In the genomic region with DNA sequence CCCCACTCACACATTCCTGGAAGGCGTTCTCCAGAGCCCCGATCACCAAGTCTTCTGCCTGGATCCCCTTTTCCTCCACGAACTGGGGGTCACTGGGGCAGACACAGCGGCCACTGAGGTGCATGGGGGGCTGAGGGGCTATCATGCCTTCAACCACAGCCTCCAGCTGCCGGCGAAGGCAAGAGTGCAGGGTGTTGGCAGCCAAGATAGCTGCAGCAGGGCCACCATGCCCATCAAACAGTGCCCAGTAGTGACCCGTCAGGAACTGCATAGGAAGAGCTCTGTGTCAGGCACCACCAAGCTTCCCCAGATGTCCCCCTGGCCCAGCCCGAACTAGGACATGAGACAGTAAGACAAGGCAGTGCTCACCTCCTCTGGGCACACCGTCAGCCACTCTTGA, we compare ENCODE assay signal across 12 mouse cellular contexts. TPM values are rescaled to one million over a fixed set of nuclear protein-coding genes. Genes with fewer than 3 reads are reported as not detected.
DNase-seq lines count a peak whose midpoint lies in the region; ATAC-seq and TF ChIP-seq lines count a peak whose summit lies in the region.
"Had no signal": no experiment of that assay in that cellular context is flagged by ENCODE, and none has a peak within 500 bp of the region (broad histone marks: within the 10 kb centered on the region; RNA-seq: fewer than 3 reads in every experiment).

No protein-coding gene starts in this region.

- TF ChIP-seq EP300 in liver, postnatal 0 days (IDR thresholded peaks at IDR 0.05; ENCODE audit: low read depth): no peak

- peak; percentile 90 for DNase-seq in heart, adult 11 months
- no peak for DNase-seq in heart, postnatal 10 days
- DNase-seq in lung, embryonic 14.5 days: no peak
- no peak for DNase-seq in lung, postnatal 36 days
- no peak for DNase-seq in liver, postnatal 0 days
- DNase-seq in ovary, postnatal 10 days (ENCODE audit: low spot score): no peak
- no peak for DNase-seq in gastrocnemius, adult 18-20 months (ENCODE audit: low spot score)
- DNase-seq: adrenal gland, adult 8-10 months; lung, postnatal 10 days; thymus, adult 18-20 months had no signal

- peak overlapping the region; percentile 79 for H3K4me2 ChIP-seq in lung, embryonic 14.5 days
- H3K4me2 ChIP-seq in embryonic facial prominence, embryonic 13.5 days: peak overlapping the region; percentile 72; the same call in 1 of the 2 replicates
- peak overlapping the region; percentile 85 for H3K4me2 ChIP-seq in liver, postnatal 0 days (ENCODE audit: low read depth, low read length)

- TF ChIP-seq CTCF in lung, embryonic 14.5 days (IDR thresholded peaks at IDR 0.05; ENCODE audit: low read depth): no peak
- no peak for TF ChIP-seq CTCF in liver, postnatal 0 days (IDR thresholded peaks at IDR 0.05; ENCODE audit: low read depth)

- H3K9ac ChIP-seq in lung, embryonic 14.5 days: no peak overlapping the region
- H3K9ac ChIP-seq in embryonic facial prominence, embryonic 13.5 days: peak overlapping the region; percentile 86
- no peak overlapping the region for H3K9ac ChIP-seq in liver, postnatal 0 days (replicated peaks)

- intact Hi-C loops in heart, postnatal 10 days (cut with DNase I): no loop called here

- no peak for ATAC-seq in lung, embryonic 14.5 days (ENCODE audit: insufficient read depth)
- no peak for ATAC-seq in embryonic facial prominence, embryonic 13.5 days (ENCODE audit: insufficient number of reproducible peaks, insufficient read depth, low FRiP score, low TSS enrichment, low read depth)
- no peak for ATAC-seq in liver, postnatal 0 days
- ATAC-seq: midbrain, embryonic 15.5 days had no signal

- peak overlapping the region; percentile 64; the same call in 1 of the 2 replicates for H3K4me3 ChIP-seq in lung, embryonic 14.5 days (ENCODE audit: low read depth, low read length)
- peak overlapping the region; percentile 67 for H3K4me3 ChIP-seq in embryonic facial prominence, embryonic 13.5 days
- H3K4me3 ChIP-seq in liver, postnatal 0 days (ENCODE audit: low read depth, low read length): peak overlapping the region; percentile 69

- no peaks in the 10 kb centered on the region for H3K9me3 ChIP-seq in lung, embryonic 14.5 days (ENCODE audit: low read depth, low read length)
- H3K9me3 ChIP-seq in embryonic facial prominence, embryonic 13.5 days: no peaks in the 10 kb centered on the region
- no peaks in the 10 kb centered on the region for H3K9me3 ChIP-seq in liver, postnatal 0 days (ENCODE audit: low read length)
- H3K9me3 ChIP-seq: midbrain, embryonic 15.5 days had no signal

- H3K4me1 ChIP-seq in lung, embryonic 14.5 days (ENCODE audit: insufficient read depth): peaks cover 11% of the 10 kb centered on the region
- peaks cover 23% of the 10 kb centered on the region for H3K4me1 ChIP-seq in embryonic facial prominence, embryonic 13.5 days
- peaks cover 27% of the 10 kb centered on the region for H3K4me1 ChIP-seq in liver, postnatal 0 days (ENCODE audit: insufficient read depth)

- no peak overlapping the region for H3K27ac ChIP-seq in lung, embryonic 14.5 days (ENCODE audit: low read depth)
- H3K27ac ChIP-seq in embryonic facial prominence, embryonic 13.5 days: no peak overlapping the region
- H3K27ac ChIP-seq in liver, postnatal 0 days (ENCODE audit: low read depth): no peak overlapping the region
- H3K27ac ChIP-seq: midbrain, embryonic 15.5 days had no signal

- WGBS in lung, embryonic 14.5 days: 86% methylated on average over 9 of the region's 9 CpGs
- 87% methylated on average over 9 of the region's 9 CpGs for WGBS in embryonic facial prominence, embryonic 13.5 days
- 85% methylated on average over 9 of the region's 9 CpGs for WGBS in liver, postnatal 0 days (ENCODE audit: insufficient replicate concordance)

- no peaks in the 10 kb centered on the region for H3K27me3 ChIP-seq in lung, embryonic 14.5 days (ENCODE audit: insufficient read depth, low read length)
- no peaks in the 10 kb centered on the region for H3K27me3 ChIP-seq in embryonic facial prominence, embryonic 13.5 days
- H3K27me3 ChIP-seq in liver, postnatal 0 days (ENCODE audit: insufficient read depth, low read length): no peaks in the 10 kb centered on the region

- H3K36me3 ChIP-seq in lung, embryonic 14.5 days (ENCODE audit: insufficient read depth): peaks cover 42% of the 10 kb centered on the region
- peaks cover 40% of the 10 kb centered on the region for H3K36me3 ChIP-seq in embryonic facial prominence, embryonic 13.5 days
- peaks cover 12% of the 10 kb centered on the region for H3K36me3 ChIP-seq in liver, postnatal 0 days (replicated peaks; ENCODE audit: insufficient read depth, low read length)
- H3K36me3 ChIP-seq: midbrain, embryonic 15.5 days had no signal

RNA-seq across cellular contexts. Expression of a gene that starts 1.8 kb away (rescaled TPM):
- 10 to 100 TPM; 15.4 to 19.5 TPM for total RNA-seq in heart, postnatal 10 days (2021)
- 49.2 and 55.0 TPM in 2 replicates for polyA plus RNA-seq in lung, embryonic 14.5 days (2014; fragmentation: Nextera tagmentation; extraction: Ambion mirVana)
- polyA plus RNA-seq in embryonic facial prominence, embryonic 13.5 days (2015; fragmentation: Nextera tagmentation; extraction: Ambion mirVana): 49.3 and 49.5 TPM in 2 replicates
- polyA plus RNA-seq in liver, postnatal 0 days (2015; fragmentation: Nextera tagmentation; extraction: Ambion mirVana): 11.0 and 11.1 TPM in 2 replicates
- total RNA-seq in gastrocnemius, adult 18-20 months (2021): 1 to 10 TPM; 2.7 to 3.7 TPM

RNA-seq across cellular contexts. Expression of a gene that starts 5.2 kb away (rescaled TPM):
- 100 to 1,000 TPM; 112 to 132 TPM for total RNA-seq in heart, postnatal 10 days (2021)
- polyA plus RNA-seq in lung, embryonic 14.5 days (2014; fragmentation: Nextera tagmentation; extraction: Ambion mirVana): 77.0 and 78.1 TPM in 2 replicates
- polyA plus RNA-seq in embryonic facial prominence, embryonic 13.5 days (2015; fragmentation: Nextera tagmentation; extraction: Ambion mirVana): 60.5 and 65.9 TPM in 2 replicates
- polyA plus RNA-seq in liver, postnatal 0 days (2015; fragmentation: Nextera tagmentation; extraction: Ambion mirVana): 22.4 and 23.0 TPM in 2 replicates
- total RNA-seq in gastrocnemius, adult 18-20 months (2021): 100 to 1,000 TPM; 204 to 208 TPM

RNA-seq across cellular contexts. Expression of a gene that starts 24.7 kb away (rescaled TPM):
- under 1 TPM; 0.72 to 0.79 TPM for total RNA-seq in heart, postnatal 10 days (2021)
- polyA plus RNA-seq in lung, embryonic 14.5 days (2014; fragmentation: Nextera tagmentation; extraction: Ambion mirVana): 0.08 and 0.09 TPM in 2 replicates
- polyA plus RNA-seq in embryonic facial prominence, embryonic 13.5 days (2015; fragmentation: Nextera tagmentation; extraction: Ambion mirVana): not detected in 2 replicates
- polyA plus RNA-seq in liver, postnatal 0 days (2015; fragmentation: Nextera tagmentation; extraction: Ambion mirVana): 0.07 and 0.16 TPM in 2 replicates
- under 1 TPM in 1 of 2 experiments, not detected in 1; 0.11 TPM for total RNA-seq in gastrocnemius, adult 18-20 months (2021)

RNA-seq across cellular contexts. Expression of a gene that starts 27.0 kb away (rescaled TPM):
- total RNA-seq in heart, postnatal 10 days (2021): 10 to 100 TPM; 72.2 to 81.4 TPM
- 26.7 and 26.9 TPM in 2 replicates for polyA plus RNA-seq in lung, embryonic 14.5 days (2014; fragmentation: Nextera tagmentation; extraction: Ambion mirVana)
- 28.4 and 30.3 TPM in 2 replicates for polyA plus RNA-seq in embryonic facial prominence, embryonic 13.5 days (2015; fragmentation: Nextera tagmentation; extraction: Ambion mirVana)
- 5.3 and 5.7 TPM in 2 replicates for polyA plus RNA-seq in liver, postnatal 0 days (2015; fragmentation: Nextera tagmentation; extraction: Ambion mirVana)
- total RNA-seq in gastrocnemius, adult 18-20 months (2021): 10 to 100 TPM; 18.9 to 23.9 TPM

RNA-seq across cellular contexts. Expression of a gene that starts 39.8 kb away (rescaled TPM):
- 1 to 10 TPM; 1.7 to 1.8 TPM for total RNA-seq in heart, postnatal 10 days (2021)
- 1.5 and 1.6 TPM in 2 replicates for polyA plus RNA-seq in lung, embryonic 14.5 days (2014; fragmentation: Nextera tagmentation; extraction: Ambion mirVana)
- 4.3 and 4.6 TPM in 2 replicates for polyA plus RNA-seq in embryonic facial prominence, embryonic 13.5 days (2015; fragmentation: Nextera tagmentation; extraction: Ambion mirVana)
- polyA plus RNA-seq in liver, postnatal 0 days (2015; fragmentation: Nextera tagmentation; extraction: Ambion mirVana): 41.4 and 46.5 TPM in 2 replicates
- 1 to 10 TPM in 1 of 2 experiments, under 1 TPM in 1; 0.93 to 2.4 TPM for total RNA-seq in gastrocnemius, adult 18-20 months (2021)
